Mouse (Mus musculus) lung, adult 2 months (tissue): ENCODE data around the gene Fbxl22.

ENCODE experiments used
- CTCF ChIP-seq: fragments of 200-500 bp; IDR thresholded peaks from 2 replicates; pipeline ENCODE4 v1.5.1; 2011; ENCODE audit warnings: mild to moderate bottlenecking, low read length, control low read depth; ENCODE audit not compliant: insufficient read depth
- POLR2A ChIP-seq: fragments of 200-500 bp; IDR thresholded peaks from 2 replicates; pipeline ENCODE4 v1.6.1; 2011; ENCODE audit warnings: low read depth, mild to moderate bottlenecking, control low read depth, low read length, borderline replicate concordance; ENCODE audit errors: extremely low read depth

DNA sequence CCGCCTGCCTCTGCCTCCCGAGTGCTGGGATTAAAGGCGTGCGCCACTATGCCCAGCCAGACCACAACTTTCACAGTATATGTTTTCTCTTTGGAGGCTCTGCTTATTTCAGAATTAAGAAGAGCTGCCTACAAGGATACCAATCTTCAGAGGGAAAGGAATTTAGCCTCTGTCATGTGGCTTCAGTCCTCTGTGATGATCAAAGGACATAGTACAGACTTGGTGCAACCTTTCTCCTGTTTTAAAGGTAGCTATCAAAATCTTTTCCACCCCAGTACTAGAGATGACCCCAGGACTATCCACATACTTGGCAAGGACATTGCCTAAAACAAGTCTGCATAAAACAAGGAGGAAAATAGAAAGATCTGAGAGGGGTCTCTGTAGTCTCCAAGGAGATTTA lies 44.6 kb upstream of the Fbxl22 start:
- TF ChIP-seq CTCF: no peak
- TF ChIP-seq POLR2A: no peak
